Mouse (Mus musculus): ENCODE measurements around the gene Ndufab1. TPM values are rescaled to one million over a fixed set of nuclear protein-coding genes. Genes with fewer than 3 reads are reported as not detected.

Gene Ndufab1
- polyA plus RNA-seq (2012; rRNA removed), result 127 and 146 TPM in 2 replicates

- TF ChIP-seq POLR2A (IDR thresholded peaks at IDR 0.05; ENCODE audit: borderline replicate concordance, extremely low read depth, insufficient read depth, insufficient read length, poor library complexity, severe bottlenecking) (peak; percentile 33; the same call in 1 of the 2 replicates), CTCF (IDR thresholded peaks at IDR 0.05; ENCODE audit: borderline replicate concordance, extremely low read depth, insufficient read depth, insufficient read length) (peak; percentile 76)
- DNase-seq (ENCODE audit: low read depth), result peak; percentile 97
Observed at GRCm38 (mm10) chr7:122101747-122102244, at the start of gene Ndufab1. Gene Ndufab1, minus strand, starts transcription at chr7:122101886.

GRCm38 (mm10) chr7:122140991-122141390 lies 39.3 kb upstream of the Ndufab1 start:
- no peak for DNase-seq (ENCODE audit: low read depth)
- TF ChIP-seq POLR2A (IDR thresholded peaks at IDR 0.05; ENCODE audit: borderline replicate concordance, extremely low read depth, insufficient read depth, insufficient read length, poor library complexity, severe bottlenecking) (no peak), CTCF (IDR thresholded peaks at IDR 0.05; ENCODE audit: borderline replicate concordance, extremely low read depth, insufficient read depth, insufficient read length) (no peak)

GRCm38 (mm10) chr7:122138190-122138589 lies 36.5 kb upstream of the Ndufab1 start:
- no peak for TF ChIP-seq POLR2A (IDR thresholded peaks at IDR 0.05; ENCODE audit: borderline replicate concordance, extremely low read depth, insufficient read depth, insufficient read length, poor library complexity, severe bottlenecking)
- TF ChIP-seq CTCF (IDR thresholded peaks at IDR 0.05; ENCODE audit: borderline replicate concordance, extremely low read depth, insufficient read depth, insufficient read length), result no peak
- DNase-seq (ENCODE audit: low read depth), result no peak

- no peak for TF ChIP-seq CTCF (IDR thresholded peaks at IDR 0.05; ENCODE audit: borderline replicate concordance, extremely low read depth, insufficient read depth, insufficient read length)
- TF ChIP-seq POLR2A (IDR thresholded peaks at IDR 0.05; ENCODE audit: borderline replicate concordance, extremely low read depth, insufficient read depth, insufficient read length, poor library complexity, severe bottlenecking), result no peak
- no peak for DNase-seq (ENCODE audit: low read depth)
Observed at GRCm38 (mm10) chr7:122137071-122137470, 35.4 kb upstream of the Ndufab1 start.

GRCm38 (mm10) chr7:122135070-122135469 lies 33.4 kb upstream of the Ndufab1 start:
- TF ChIP-seq CTCF (IDR thresholded peaks at IDR 0.05; ENCODE audit: borderline replicate concordance, extremely low read depth, insufficient read depth, insufficient read length), result peak; percentile 40; the same call in 1 of the 2 replicates
- TF ChIP-seq POLR2A (IDR thresholded peaks at IDR 0.05; ENCODE audit: borderline replicate concordance, extremely low read depth, insufficient read depth, insufficient read length, poor library complexity, severe bottlenecking), result no peak
- peak; percentile 1 for DNase-seq (ENCODE audit: low read depth)

GRCm38 (mm10) chr7:122133338-122133625 lies 31.6 kb upstream of the Ndufab1 start:
- TF ChIP-seq CTCF (IDR thresholded peaks at IDR 0.05; ENCODE audit: borderline replicate concordance, extremely low read depth, insufficient read depth, insufficient read length), result no peak
- TF ChIP-seq POLR2A (IDR thresholded peaks at IDR 0.05; ENCODE audit: borderline replicate concordance, extremely low read depth, insufficient read depth, insufficient read length, poor library complexity, severe bottlenecking), result no peak
- DNase-seq (ENCODE audit: low read depth), result no peak

- TF ChIP-seq CTCF (IDR thresholded peaks at IDR 0.05; ENCODE audit: borderline replicate concordance, extremely low read depth, insufficient read depth, insufficient read length) (no peak), POLR2A (IDR thresholded peaks at IDR 0.05; ENCODE audit: borderline replicate concordance, extremely low read depth, insufficient read depth, insufficient read length, poor library complexity, severe bottlenecking) (no peak)
- peak; percentile 99 for DNase-seq (ENCODE audit: low read depth)
Observed at GRCm38 (mm10) chr7:122132497-122133337, 31.0 kb upstream of the Ndufab1 start, which contains the start of the genes Palb2 and Dctn5. Gene Palb2, minus strand, starts transcription at chr7:122132985. Gene Dctn5, plus strand, starts transcription at chr7:122133041.

- no peak for DNase-seq (ENCODE audit: low read depth)
- no peak for TF ChIP-seq CTCF (IDR thresholded peaks at IDR 0.05; ENCODE audit: borderline replicate concordance, extremely low read depth, insufficient read depth, insufficient read length)
- TF ChIP-seq POLR2A (IDR thresholded peaks at IDR 0.05; ENCODE audit: borderline replicate concordance, extremely low read depth, insufficient read depth, insufficient read length, poor library complexity, severe bottlenecking), result no peak
Observed at GRCm38 (mm10) chr7:122131834-122132233, 30.1 kb upstream of the Ndufab1 start.

- TF ChIP-seq POLR2A (IDR thresholded peaks at IDR 0.05; ENCODE audit: borderline replicate concordance, extremely low read depth, insufficient read depth, insufficient read length, poor library complexity, severe bottlenecking), result no peak
- TF ChIP-seq CTCF (IDR thresholded peaks at IDR 0.05; ENCODE audit: borderline replicate concordance, extremely low read depth, insufficient read depth, insufficient read length), result no peak
- no peak for DNase-seq (ENCODE audit: low read depth)
Observed at GRCm38 (mm10) chr7:122126946-122127345, 25.3 kb upstream of the Ndufab1 start.

GRCm38 (mm10) chr7:122125636-122126035 lies 23.9 kb upstream of the Ndufab1 start:
- no peak for DNase-seq (ENCODE audit: low read depth)
- TF ChIP-seq POLR2A (IDR thresholded peaks at IDR 0.05; ENCODE audit: borderline replicate concordance, extremely low read depth, insufficient read depth, insufficient read length, poor library complexity, severe bottlenecking), result no peak
- TF ChIP-seq CTCF (IDR thresholded peaks at IDR 0.05; ENCODE audit: borderline replicate concordance, extremely low read depth, insufficient read depth, insufficient read length), result peak; percentile 39; the same call in 1 of the 2 replicates

- no peak for DNase-seq (ENCODE audit: low read depth)
- TF ChIP-seq CTCF (IDR thresholded peaks at IDR 0.05; ENCODE audit: borderline replicate concordance, extremely low read depth, insufficient read depth, insufficient read length) (no peak), POLR2A (IDR thresholded peaks at IDR 0.05; ENCODE audit: borderline replicate concordance, extremely low read depth, insufficient read depth, insufficient read length, poor library complexity, severe bottlenecking) (no peak)
Observed at GRCm38 (mm10) chr7:122123518-122123917, 21.8 kb upstream of the Ndufab1 start.

Data from brain, embryonic 14.5 days (tissue).